Mouse (Mus musculus): ENCODE results near the gene Phf11b.
"Not testable (repeated sequence)": the region's sequence is repeated elsewhere in the genome, so short reads cannot be mapped to it uniquely, and the experiment has no call there.

GRCm38 (mm10) chr14:59319970-59320369 lies 21.2 kb downstream of the Phf11b start:
- not testable (repeated sequence) for TF ChIP-seq CTCF (IDR thresholded peaks at IDR 0.05; ENCODE audit: control insufficient read depth, insufficient read depth, low read length); POLR2A (IDR thresholded peaks at IDR 0.05; ENCODE audit: borderline replicate concordance, control insufficient read depth, low read depth, low read length)
